Mouse (Mus musculus) olfactory bulb, adult 2 months (tissue): ENCODE data around the gene Lrrc27.

ENCODE experiments used
- CTCF ChIP-seq: fragments of 200-500 bp; IDR thresholded peaks from 2 replicates; pipeline ENCODE4 v1.5.1; 2012; ENCODE audit warnings: low read depth, mild to moderate bottlenecking, low read length, moderate library complexity; ENCODE audit not compliant: insufficient read depth
- POLR2A ChIP-seq: fragments of 200-500 bp; IDR thresholded peaks from 2 replicates; pipeline ENCODE4 v1.6.1; 2012; ENCODE audit warnings: mild to moderate bottlenecking, low read depth, low read length, moderate library complexity; ENCODE audit not compliant: insufficient read depth

GRCm38 (mm10) chr7:139219486-139219885 lies 6.7 kb downstream of the Lrrc27 start:
- TF ChIP-seq CTCF (no peak), POLR2A (no peak)
